Mouse (Mus musculus): Measurements from ENCODE around the gene Parp1.
A peak's percentile ranks its signal among the peaks of the same experiment; 100 is the strongest.

Parp1 gene

GRCm38 (mm10) chr1:180639416-180640401 lies 71.0 kb downstream of the Parp1 start:
- no peak for DNase-seq

- DNase-seq: peak; percentile 27 to 49
Measured at GRCm38 (mm10) chr1:180640605-180641125, 71.9 kb downstream of the Parp1 start.

- peak; percentile 82 to 93 for DNase-seq
Measured at GRCm38 (mm10) chr1:180641137-180641517, 72.4 kb downstream of the Parp1 start, which contains the start of gene Lin9. Gene Lin9 (plus strand): TSS chr1:180641150.

GRCm38 (mm10) chr1:180641518-180642227 lies 72.9 kb downstream of the Parp1 start:
- DNase-seq: no peak

GRCm38 (mm10) chr1:180642228-180642564 lies 73.5 kb downstream of the Parp1 start:
- no peak for DNase-seq
